Mouse (Mus musculus): ENCODE data around the gene Tbxa2r. TPM values are rescaled to one million over a fixed set of nuclear protein-coding genes. Genes with fewer than 3 reads are reported as not detected.

The Tbxa2r gene
- polyA plus RNA-seq, 1 experiment from 2014 or later, result not detected

DNA sequence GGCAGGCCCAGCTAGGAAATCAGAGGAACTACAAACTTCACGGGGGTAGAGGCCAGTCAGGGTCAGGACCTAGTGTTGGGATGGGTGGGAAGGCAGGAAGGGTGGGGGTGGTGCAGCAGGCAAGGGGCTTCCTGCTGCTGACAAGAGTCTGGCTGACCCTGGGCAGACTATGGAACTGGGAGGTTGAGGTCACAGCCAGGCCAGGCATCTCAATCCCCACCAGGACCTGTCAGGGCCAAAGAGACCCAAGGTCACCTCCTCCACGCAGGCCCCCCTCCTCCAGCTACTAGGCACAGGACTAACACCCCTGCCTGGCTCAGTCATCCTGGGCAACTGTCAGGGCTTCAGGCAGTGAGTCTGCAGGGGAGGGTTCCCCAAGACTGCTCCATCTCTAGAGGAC lies 572 bp upstream of the Tbxa2r start:
- ATAC-seq, result no peak
- DNase-seq (ENCODE audit: low read depth, low spot score), result no peak
- no peak for TF ChIP-seq CTCF (IDR thresholded peaks at IDR 0.05)
- in situ Hi-C loops (cut with MboI; ENCODE audit: low pct_unique_long_range_greater_than_20kb), result no loop called here
- POLR2A ChIA-PET, result no interaction called here
- no peaks in the 10 kb centered on the region for H3K27me3 ChIP-seq
- CTCF ChIA-PET, result no interaction called here

- DNase-seq (ENCODE audit: low read depth, low spot score) (no peak), ATAC-seq (no peak)
- CTCF ChIA-PET, result interaction anchor here (1.2 kb wide), 1 partner anchor 12 kb away, joined by 4 read pairs; no protein-coding TSS in a partner anchor
- no peaks in the 10 kb centered on the region for H3K27me3 ChIP-seq
- POLR2A ChIA-PET, result interaction anchor here (1.0 to 1.1 kb wide), 2 partner anchors 8 to 10 kb away, joined by 3 read pairs; partner anchors contain the start of gene Cactin
- no peak for TF ChIP-seq CTCF (IDR thresholded peaks at IDR 0.05)
- in situ Hi-C loops (cut with MboI; ENCODE audit: low pct_unique_long_range_greater_than_20kb), result no loop called here
Measured at GRCm38 (mm10) chr10:81329194-81329975, 854 bp downstream of the Tbxa2r start.

GRCm38 (mm10) chr10:81330007-81330406 lies 1.5 kb downstream of the Tbxa2r start:
- H3K27me3 ChIP-seq, result no peaks in the 10 kb centered on the region
- no peak for TF ChIP-seq CTCF (IDR thresholded peaks at IDR 0.05)
- CTCF ChIA-PET, result interaction anchor here (1.2 kb wide), 1 partner anchor 12 kb away, joined by 4 read pairs; no protein-coding TSS in a partner anchor
- ATAC-seq (no peak), DNase-seq (ENCODE audit: low read depth, low spot score) (no peak)
- POLR2A ChIA-PET, result interaction anchor here (1.0 to 1.1 kb wide), 2 partner anchors 9 to 10 kb away, joined by 3 read pairs; partner anchors contain the start of gene Cactin
- in situ Hi-C loops (cut with MboI; ENCODE audit: low pct_unique_long_range_greater_than_20kb), result no loop called here

DNA sequence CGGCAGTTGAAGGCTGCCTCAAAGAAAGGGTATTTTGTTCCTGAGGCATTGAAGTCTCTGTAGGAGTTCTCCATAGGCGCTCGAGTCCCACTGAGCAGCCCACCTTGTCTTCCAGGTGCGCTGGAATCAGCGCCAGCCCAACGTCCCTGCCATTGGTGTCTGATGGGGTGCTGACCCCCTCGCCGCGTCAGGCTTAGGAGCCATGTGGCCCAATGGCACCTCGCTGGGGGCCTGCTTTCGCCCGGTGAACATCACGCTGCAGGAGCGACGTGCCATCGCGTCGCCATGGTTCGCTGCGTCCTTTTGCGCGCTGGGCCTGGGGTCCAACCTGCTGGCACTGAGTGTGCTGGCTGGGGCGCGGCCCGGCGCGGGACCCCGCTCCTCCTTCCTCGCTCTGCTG lies 3.7 kb downstream of the Tbxa2r start:
- ChIA-PET CTCF (no interaction called here), POLR2A (interaction anchor here (0.7 kb wide), 1 partner anchor 177 kb away, joined by 8 read pairs; no protein-coding TSS in a partner anchor)
- no peak for DNase-seq (ENCODE audit: low read depth, low spot score)
- no peak for TF ChIP-seq CTCF (IDR thresholded peaks at IDR 0.05)
- no peak for ATAC-seq
- in situ Hi-C loops (cut with MboI; ENCODE audit: low pct_unique_long_range_greater_than_20kb), result no loop called here
- H3K27me3 ChIP-seq, result no peaks in the 10 kb centered on the region

DNA sequence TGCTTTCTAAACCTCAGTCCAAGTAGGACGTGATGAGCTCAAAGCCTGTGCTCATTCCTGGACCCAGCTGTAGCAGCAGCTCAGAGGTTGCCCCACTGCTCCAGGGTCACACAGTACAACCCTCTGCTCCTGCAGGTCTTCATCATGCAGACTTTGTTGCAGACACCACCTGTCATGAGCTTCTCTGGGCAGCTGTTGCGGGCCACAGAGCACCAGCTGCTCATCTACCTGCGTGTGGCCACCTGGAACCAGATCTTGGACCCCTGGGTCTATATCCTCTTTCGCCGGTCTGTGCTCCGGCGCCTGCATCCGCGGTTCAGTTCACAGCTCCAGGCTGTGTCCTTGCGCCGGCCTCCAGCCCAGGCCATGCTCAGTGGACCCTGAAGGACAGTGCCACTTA lies 5.8 kb downstream of the Tbxa2r start:
- in situ Hi-C loops (cut with MboI; ENCODE audit: low pct_unique_long_range_greater_than_20kb), result no loop called here
- ATAC-seq (no peak), DNase-seq (ENCODE audit: low read depth, low spot score) (no peak)
- POLR2A ChIA-PET, result no interaction called here
- CTCF ChIA-PET, result no interaction called here
- no peaks in the 10 kb centered on the region for H3K27me3 ChIP-seq
- no peak for TF ChIP-seq CTCF (IDR thresholded peaks at IDR 0.05)

GRCm38 (mm10) chr10:81335393-81336340 lies 7.1 kb downstream of the Tbxa2r start:
- ChIA-PET POLR2A (interaction anchor here (0.6 kb wide), 1 partner anchor 125 kb away, joined by 6 read pairs; no protein-coding TSS in a partner anchor), CTCF (interaction anchor here (1.4 kb wide), 1 partner anchor 46 kb away, joined by 5 read pairs; no protein-coding TSS in a partner anchor)
- no peaks in the 10 kb centered on the region for H3K27me3 ChIP-seq
- ATAC-seq (no peak), DNase-seq (ENCODE audit: low read depth, low spot score) (no peak)
- in situ Hi-C loops (cut with MboI; ENCODE audit: low pct_unique_long_range_greater_than_20kb), result no loop called here
- TF ChIP-seq CTCF (IDR thresholded peaks at IDR 0.05), result no peak

DNA sequence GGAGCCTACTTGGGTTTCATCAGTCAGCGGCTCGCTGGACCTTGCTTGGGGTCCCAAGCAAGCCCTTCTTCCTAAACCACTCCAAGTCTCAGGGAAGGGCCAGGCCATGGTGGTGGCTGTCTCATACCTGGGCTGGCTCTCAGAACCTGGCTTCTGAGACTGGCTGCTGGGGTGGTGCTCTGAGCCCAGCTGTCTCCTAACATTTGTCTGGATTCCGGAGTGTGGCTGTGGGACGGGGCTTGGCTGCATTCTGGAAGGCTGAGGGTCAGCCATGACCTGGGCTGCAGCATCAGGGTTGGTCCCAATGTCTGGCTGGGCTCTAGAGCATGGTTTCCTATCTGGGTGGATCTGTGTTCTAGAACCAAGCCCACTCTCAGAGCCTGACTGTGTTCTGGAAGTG lies 8.0 kb downstream of the Tbxa2r start:
- ChIA-PET POLR2A (no interaction called here), CTCF (interaction anchor here (1.4 kb wide), 1 partner anchor 47 kb away, joined by 5 read pairs; no protein-coding TSS in a partner anchor)
- H3K27me3 ChIP-seq, result no peaks in the 10 kb centered on the region
- no peak for TF ChIP-seq CTCF (IDR thresholded peaks at IDR 0.05)
- in situ Hi-C loops (cut with MboI; ENCODE audit: low pct_unique_long_range_greater_than_20kb), result no loop called here
- ATAC-seq (no peak), DNase-seq (ENCODE audit: low read depth, low spot score) (no peak)

GRCm38 (mm10) chr10:81340551-81341332 lies 12.2 kb downstream of the Tbxa2r start:
- in situ Hi-C loops (cut with MboI; ENCODE audit: low pct_unique_long_range_greater_than_20kb), result no loop called here
- no peak for DNase-seq (ENCODE audit: low read depth, low spot score)
- ChIA-PET POLR2A (no interaction called here), CTCF (interaction anchor here (1.0 to 2.3 kb wide), 2 partner anchors 10 to 48 kb away, joined by 3 to 10 read pairs; partner anchors contain the start of genes Hmg20b and Pip5k1c)
- TF ChIP-seq CTCF (IDR thresholded peaks at IDR 0.05), result no peak
- no peaks in the 10 kb centered on the region for H3K27me3 ChIP-seq
- no peak for ATAC-seq

DNA sequence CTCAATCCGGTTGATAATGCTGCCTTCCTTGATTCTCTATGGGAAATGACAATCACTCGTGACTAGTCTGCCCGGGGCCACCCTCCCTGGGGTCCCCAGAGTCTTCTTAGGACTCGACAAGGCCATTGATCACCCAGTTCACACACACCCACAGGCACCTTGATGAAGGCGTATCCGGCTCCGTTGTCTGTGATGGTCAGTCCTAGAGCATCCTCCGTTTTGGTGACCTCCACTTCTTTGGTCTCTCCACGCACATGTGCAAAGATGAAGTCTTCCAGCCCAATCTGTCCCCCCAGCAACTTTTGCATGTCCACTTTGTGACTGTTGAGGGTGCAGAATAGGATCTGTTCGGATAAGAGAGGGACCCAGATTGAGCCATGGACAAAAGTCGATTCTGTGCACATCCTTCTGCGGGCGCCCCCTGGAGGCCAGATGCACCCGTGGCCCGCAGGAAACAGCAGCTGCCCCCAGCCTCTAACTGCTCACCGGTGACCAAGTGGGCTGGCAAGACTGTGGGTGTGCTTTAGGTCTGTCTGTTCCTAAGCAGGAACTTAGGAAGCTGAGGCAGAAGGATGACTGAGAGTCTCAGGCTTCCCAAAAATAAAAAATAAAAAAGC lies 12.9 kb downstream of the Tbxa2r start:
- no peak for TF ChIP-seq CTCF (IDR thresholded peaks at IDR 0.05)
- ChIA-PET CTCF (interaction anchor here (0.7 to 2.3 kb wide), 9 partner anchors 8 to 53 kb away, joined by 3 to 10 read pairs (median 4); partner anchors contain the start of genes Hmg20b and Pip5k1c), POLR2A (no interaction called here)
- DNase-seq (ENCODE audit: low read depth, low spot score) (no peak), ATAC-seq (no peak)
- no peaks in the 10 kb centered on the region for H3K27me3 ChIP-seq
- in situ Hi-C loops (cut with MboI; ENCODE audit: low pct_unique_long_range_greater_than_20kb), result no loop called here
